Mouse (Mus musculus): ENCODE data around the gene 1110012L19Rik.
"Not testable (repeated sequence)": the region's sequence is repeated elsewhere in the genome, so short reads cannot be mapped to it uniquely, and the experiment has no call there.

The 1110012L19Rik gene

GRCm38 (mm10) chrX:70385276-70385961, at the start of gene 1110012L19Rik:
Gene 1110012L19Rik, plus strand, starts transcription at chrX:70385877.
- peak; percentile 75 for DNase-seq

GRCm38 (mm10) chrX:70362985-70363384, 22.7 kb upstream of the 1110012L19Rik start:
- DNase-seq = no peak

- DNase-seq = no peak
Measured at GRCm38 (mm10) chrX:70363446-70363845, 22.2 kb upstream of the 1110012L19Rik start.

- no peak for DNase-seq
Measured at GRCm38 (mm10) chrX:70364202-70364601, 21.5 kb upstream of the 1110012L19Rik start.

GRCm38 (mm10) chrX:70364661-70365613, 20.7 kb upstream of the 1110012L19Rik start, which contains the start of gene Ids:
Gene Ids, minus strand, starts transcription at chrX:70365084.
- DNase-seq = peak; percentile 87

- DNase-seq = not testable (repeated sequence)
Measured at GRCm38 (mm10) chrX:70369758-70370157, 15.9 kb upstream of the 1110012L19Rik start.

- not testable (repeated sequence) for DNase-seq
Measured at GRCm38 (mm10) chrX:70374469-70375110, 11.1 kb upstream of the 1110012L19Rik start.

DNA sequence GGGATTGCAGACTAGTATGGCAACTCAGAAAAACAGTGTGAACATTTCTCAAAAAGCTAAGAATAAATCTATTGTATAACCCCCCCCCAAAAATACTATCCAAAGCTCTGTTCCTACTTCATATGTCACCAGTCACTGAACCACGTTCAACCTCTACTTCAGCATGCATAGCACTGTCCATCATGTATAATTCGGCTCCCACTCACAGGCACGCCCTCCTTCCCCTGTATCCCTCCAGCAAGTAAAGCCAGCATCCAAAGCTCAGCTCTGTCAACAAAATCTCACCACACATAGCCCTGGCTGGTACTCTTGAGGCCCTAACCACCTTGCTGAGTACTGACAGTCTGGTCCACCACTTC, 781 bp upstream of the 1110012L19Rik start:
- DNase-seq = no peak

GRCm38 (mm10) chrX:70385962-70386351, 280 bp downstream of the 1110012L19Rik start:
- no peak for DNase-seq

GRCm38 (mm10) chrX:70392636-70393035, 7.0 kb downstream of the 1110012L19Rik start:
- DNase-seq = not testable (repeated sequence)

DNA sequence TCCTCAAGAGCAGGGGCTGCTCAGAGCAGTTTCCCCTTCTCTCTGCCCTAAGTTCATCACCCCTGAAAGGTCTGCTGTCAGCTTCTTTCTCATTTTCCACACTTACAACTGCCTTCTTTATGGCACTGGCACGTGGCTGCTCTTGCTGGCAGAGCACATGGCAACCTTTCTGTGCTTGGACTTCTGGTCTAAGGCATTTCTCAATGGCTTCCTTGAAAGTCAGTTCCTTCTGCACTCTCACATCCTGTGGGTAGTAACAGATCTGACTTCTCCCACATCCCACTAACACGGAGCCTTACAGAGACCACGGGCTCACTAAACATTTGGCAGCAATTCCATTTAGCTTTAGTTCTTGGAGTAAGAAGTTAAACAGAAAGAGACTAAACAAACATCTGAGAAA, 39.8 kb downstream of the 1110012L19Rik start:
- not testable (repeated sequence) for DNase-seq

Measured in lung, postnatal 14 days (tissue).